Mouse (Mus musculus) lung, adult 2 months (tissue): ENCODE data around the gene Sh3bp1.

Experiments
- CTCF ChIP-seq: fragments of 200-500 bp; IDR thresholded peaks from 2 replicates; pipeline ENCODE4 v1.5.1; 2011; ENCODE audit warnings: mild to moderate bottlenecking, low read length, control low read depth; ENCODE audit not compliant: insufficient read depth
- POLR2A ChIP-seq: fragments of 200-500 bp; IDR thresholded peaks from 2 replicates; pipeline ENCODE4 v1.6.1; 2011; ENCODE audit warnings: low read depth, mild to moderate bottlenecking, control low read depth, low read length, borderline replicate concordance; ENCODE audit errors: extremely low read depth

DNA sequence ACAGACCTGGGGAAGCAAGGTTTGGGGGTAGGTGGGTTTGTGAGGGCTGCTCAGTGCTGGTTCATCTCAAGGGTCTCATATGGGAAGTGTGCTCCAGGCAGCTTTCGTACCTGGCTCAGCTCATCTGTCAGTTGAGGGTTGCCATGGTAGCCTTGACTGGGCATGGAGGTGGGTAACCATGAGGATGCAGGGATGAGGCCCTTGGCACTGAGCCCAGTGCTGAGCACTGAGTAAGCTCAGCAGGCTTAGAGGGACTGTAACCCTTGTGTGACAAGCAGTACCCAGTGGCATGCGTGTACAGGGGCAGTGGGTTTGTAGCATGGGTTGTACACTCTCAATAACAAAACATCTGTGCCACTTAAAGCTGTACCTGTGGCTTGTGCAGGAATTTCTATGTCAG, 38.4 kb downstream of the Sh3bp1 start:
- TF ChIP-seq CTCF, result no peak
- TF ChIP-seq POLR2A, result no peak
